Mouse (Mus musculus): ENCODE results near the gene Trmu. TPM values are rescaled to one million over a fixed set of nuclear protein-coding genes. Genes with fewer than 3 reads are reported as not detected.

Trmu gene
- polyA plus RNA-seq, 2 experiments = 12.7 to 15.2 TPM

DNA sequence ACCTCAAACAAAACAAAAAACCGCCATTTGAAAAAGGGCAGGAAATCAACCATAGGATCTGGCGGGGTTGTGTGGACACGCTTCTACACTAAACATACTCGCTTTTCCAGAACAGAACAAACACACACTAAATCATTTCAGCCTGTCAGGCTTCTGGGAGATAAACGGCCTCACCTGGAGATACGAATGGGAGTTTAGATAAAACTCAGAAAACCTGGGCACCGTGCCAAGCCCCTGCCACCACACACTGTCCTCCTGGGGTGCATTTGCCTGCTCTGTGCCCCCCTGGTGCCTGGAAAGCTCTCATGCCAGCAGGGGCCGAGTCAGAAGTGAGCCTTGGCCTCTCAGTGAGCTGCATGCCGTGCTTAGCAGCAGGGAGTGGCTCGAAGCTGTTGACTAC is 30.8 kb downstream of the Trmu start:
- Histone ChIP-seq H3K36me3 (replicated peaks; ENCODE audit: control insufficient read depth, insufficient read depth, low read depth) (no peaks in the 10 kb centered on the region), H3K27ac (no peak overlapping the region), H3K4me3 (ENCODE audit: insufficient read depth in 1 of 2, low read depth in 2 of 2, low read length in 2 of 2) (no peak overlapping the region), H3K9me3 (ENCODE audit: control insufficient read depth, low read length) (no peaks in the 10 kb centered on the region), H3K27me3 (ENCODE audit: control insufficient read depth, insufficient read depth, low read length) (no peaks in the 10 kb centered on the region), H3K4me1 (replicated peaks; ENCODE audit: control insufficient read depth in 2 of 2, insufficient read depth in 2 of 2, low read length in 1 of 2) (no peaks in the 10 kb centered on the region), H3K9ac (replicated peaks) (no peak overlapping the region), H3K4me2 (ENCODE audit: low read depth) (no peak overlapping the region)
- ATAC-seq (ENCODE audit: insufficient read depth) = no peak
- WGBS (ENCODE audit: insufficient replicate concordance) = 49% methylated on average over 10 of the region's 10 CpGs
- TF ChIP-seq CTCF (IDR thresholded peaks at IDR 0.05; ENCODE audit: low read depth) = no peak
- no peak for TF ChIP-seq EP300 (IDR thresholded peaks at IDR 0.05; ENCODE audit: low read depth)
- no peak for DNase-seq (ENCODE audit: low read depth in 3 of 3, low spot score in 3 of 3)

DNA sequence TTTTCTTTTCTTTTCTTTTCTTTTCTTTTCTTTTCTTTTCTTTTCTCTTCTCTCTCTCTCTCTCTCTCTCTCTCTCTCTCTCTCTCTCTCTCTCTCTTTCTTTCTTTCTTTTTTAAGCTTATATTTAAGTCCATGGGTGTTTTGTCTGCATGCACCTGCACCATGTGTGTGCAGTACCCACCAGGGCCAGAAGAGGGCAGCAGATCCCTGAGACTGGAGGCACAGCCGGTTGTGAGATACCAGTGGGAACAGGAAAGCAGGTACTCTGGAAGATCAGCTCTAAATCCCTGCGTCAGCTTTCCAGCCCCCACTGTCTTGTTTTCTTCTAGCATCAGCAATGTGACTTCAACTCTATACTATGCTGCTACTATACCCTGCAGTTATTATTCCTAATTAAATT is 34.5 kb downstream of the Trmu start:
- TF ChIP-seq CTCF (IDR thresholded peaks at IDR 0.05; ENCODE audit: low read depth) (peak; percentile 93), EP300 (IDR thresholded peaks at IDR 0.05; ENCODE audit: low read depth) (no peak)
- Histone ChIP-seq H3K4me1 (replicated peaks; ENCODE audit: control insufficient read depth in 2 of 2, insufficient read depth in 2 of 2, low read length in 1 of 2) (no peaks in the 10 kb centered on the region), H3K9me3 (ENCODE audit: control insufficient read depth, low read length) (no peaks in the 10 kb centered on the region), H3K9ac (replicated peaks) (no peak overlapping the region), H3K27me3 (ENCODE audit: control insufficient read depth, insufficient read depth, low read length) (no peaks in the 10 kb centered on the region), H3K27ac (no peak overlapping the region), H3K4me3 (ENCODE audit: insufficient read depth in 1 of 2, low read depth in 2 of 2, low read length in 2 of 2) (no peak overlapping the region), H3K36me3 (replicated peaks; ENCODE audit: control insufficient read depth, insufficient read depth, low read depth) (no peaks in the 10 kb centered on the region), H3K4me2 (ENCODE audit: low read depth) (no peak overlapping the region)
- WGBS (ENCODE audit: insufficient replicate concordance) = 18% methylated on average over 2 of the region's 2 CpGs
- ATAC-seq (ENCODE audit: insufficient read depth) = no peak
- DNase-seq (ENCODE audit: low read depth in 3 of 3, low spot score in 3 of 3) = peak; percentile 20 to 36 (median 20)

DNA sequence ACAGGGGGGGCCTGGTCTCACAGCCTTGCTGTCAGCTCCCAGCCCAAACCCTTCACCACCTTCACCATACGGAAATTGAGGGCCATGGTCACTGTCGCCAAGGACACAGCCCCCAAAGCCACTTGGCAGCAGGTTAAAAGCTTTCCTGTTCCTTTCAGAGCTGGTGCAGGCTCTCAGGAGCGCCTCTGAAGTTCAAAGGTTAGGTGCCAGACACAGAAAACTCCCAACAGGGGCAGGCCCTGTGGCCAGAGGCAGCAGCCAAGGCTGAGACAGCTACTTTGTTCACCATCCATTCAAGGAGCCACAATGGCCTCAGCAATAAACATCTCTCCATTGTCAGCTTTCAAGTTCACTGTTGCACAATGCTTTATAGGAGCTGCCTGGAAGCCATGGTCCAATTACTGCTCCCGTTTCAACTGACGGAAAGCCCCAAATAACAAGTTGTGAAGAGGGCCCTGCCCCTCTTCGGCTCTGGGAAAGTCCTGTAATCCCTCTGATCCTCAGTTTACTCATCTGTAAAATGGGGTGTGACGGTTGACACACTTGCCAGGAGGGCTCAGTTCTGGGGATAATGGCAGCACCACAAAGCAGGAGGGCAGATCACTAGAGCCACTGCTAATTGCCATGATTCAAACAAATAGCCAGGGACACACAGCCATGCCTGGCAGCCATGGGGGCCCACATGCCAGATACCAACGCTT is 40.2 kb downstream of the Trmu start:
- Histone ChIP-seq H3K4me2 (ENCODE audit: low read depth) (no peak overlapping the region), H3K36me3 (replicated peaks; ENCODE audit: control insufficient read depth, insufficient read depth, low read depth) (no peaks in the 10 kb centered on the region), H3K9me3 (ENCODE audit: control insufficient read depth, low read length) (no peaks in the 10 kb centered on the region), H3K9ac (replicated peaks) (no peak overlapping the region), H3K4me1 (replicated peaks; ENCODE audit: control insufficient read depth in 2 of 2, insufficient read depth in 2 of 2, low read length in 1 of 2) (no peaks in the 10 kb centered on the region), H3K4me3 (ENCODE audit: insufficient read depth in 1 of 2, low read depth in 2 of 2, low read length in 2 of 2) (no peak overlapping the region), H3K27me3 (ENCODE audit: control insufficient read depth, insufficient read depth, low read length) (no peaks in the 10 kb centered on the region), H3K27ac (no peak overlapping the region)
- ATAC-seq (ENCODE audit: insufficient read depth) (no peak), DNase-seq (ENCODE audit: low read depth in 3 of 3, low spot score in 3 of 3) (no peak)
- TF ChIP-seq CTCF (IDR thresholded peaks at IDR 0.05; ENCODE audit: low read depth) = no peak
- TF ChIP-seq EP300 (IDR thresholded peaks at IDR 0.05; ENCODE audit: low read depth) = no peak
- 54% methylated on average over 8 of the region's 8 CpGs for WGBS (ENCODE audit: insufficient replicate concordance)

DNA sequence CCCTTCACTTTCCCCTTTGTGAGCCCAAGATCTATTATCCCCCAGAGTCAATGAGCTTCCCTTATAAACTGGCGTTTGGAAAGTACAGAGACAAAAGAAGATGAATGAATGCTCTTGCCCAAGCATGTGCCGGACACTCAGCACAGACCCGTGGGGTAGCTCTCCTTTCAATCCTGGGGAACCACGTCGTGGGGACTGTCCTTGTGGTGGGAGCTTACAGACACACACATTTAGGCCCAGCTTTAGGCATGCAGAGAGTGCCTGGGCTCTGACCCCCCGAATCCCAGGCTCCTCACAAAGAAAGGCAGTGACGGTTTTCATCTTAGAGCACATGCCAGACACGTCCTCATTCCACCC is 40.8 kb downstream of the Trmu start:
- Histone ChIP-seq H3K9me3 (ENCODE audit: control insufficient read depth, low read length) (no peaks in the 10 kb centered on the region), H3K27ac (no peak overlapping the region), H3K36me3 (replicated peaks; ENCODE audit: control insufficient read depth, insufficient read depth, low read depth) (no peaks in the 10 kb centered on the region), H3K9ac (replicated peaks) (no peak overlapping the region), H3K4me2 (ENCODE audit: low read depth) (no peak overlapping the region), H3K4me1 (replicated peaks; ENCODE audit: control insufficient read depth in 2 of 2, insufficient read depth in 2 of 2, low read length in 1 of 2) (no peaks in the 10 kb centered on the region), H3K4me3 (ENCODE audit: insufficient read depth in 1 of 2, low read depth in 2 of 2, low read length in 2 of 2) (no peak overlapping the region), H3K27me3 (ENCODE audit: control insufficient read depth, insufficient read depth, low read length) (no peaks in the 10 kb centered on the region)
- DNase-seq (ENCODE audit: low read depth in 3 of 3, low spot score in 3 of 3) (no peak), ATAC-seq (ENCODE audit: insufficient read depth) (no peak)
- 62% methylated on average over 8 of the region's 8 CpGs for WGBS (ENCODE audit: insufficient replicate concordance)
- TF ChIP-seq EP300 (IDR thresholded peaks at IDR 0.05; ENCODE audit: low read depth) (no peak), CTCF (IDR thresholded peaks at IDR 0.05; ENCODE audit: low read depth) (no peak)

DNA sequence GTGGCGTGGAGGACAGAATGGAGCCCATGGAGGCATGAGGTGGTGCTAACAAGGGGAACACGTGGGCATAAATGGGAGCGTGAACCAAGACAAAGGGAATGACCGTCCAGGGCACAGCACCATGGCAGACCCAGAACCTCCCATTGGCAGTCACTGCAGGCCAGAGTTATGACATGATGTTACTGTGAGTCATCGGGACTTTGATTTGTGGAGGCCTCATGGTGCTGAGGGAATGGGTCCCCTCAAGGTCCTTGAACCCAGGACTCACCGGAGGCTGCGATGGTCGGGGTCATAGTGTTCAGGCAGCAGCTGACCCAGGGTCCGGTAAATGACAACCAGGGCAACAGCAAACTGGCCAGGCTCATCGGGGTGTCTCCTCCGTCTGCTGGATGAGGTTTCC is 42.7 kb downstream of the Trmu start:
- H3K4me1 ChIP-seq (replicated peaks; ENCODE audit: control insufficient read depth in 2 of 2, insufficient read depth in 2 of 2, low read length in 1 of 2) = no peaks in the 10 kb centered on the region
- ATAC-seq (ENCODE audit: insufficient read depth) (no peak), DNase-seq (ENCODE audit: low read depth in 3 of 3, low spot score in 3 of 3) (no peak)
- TF ChIP-seq EP300 (IDR thresholded peaks at IDR 0.05; ENCODE audit: low read depth) (no peak), CTCF (IDR thresholded peaks at IDR 0.05; ENCODE audit: low read depth) (no peak)
- 74% methylated on average over 11 of the region's 11 CpGs for WGBS (ENCODE audit: insufficient replicate concordance)
- no peaks in the 10 kb centered on the region for H3K27me3 ChIP-seq (ENCODE audit: control insufficient read depth, insufficient read depth, low read length)
- no peak overlapping the region for H3K4me3 ChIP-seq (ENCODE audit: insufficient read depth in 1 of 2, low read depth in 2 of 2, low read length in 2 of 2)
- H3K9ac ChIP-seq (replicated peaks) = no peak overlapping the region
- H3K27ac ChIP-seq = no peak overlapping the region
- H3K36me3 ChIP-seq (replicated peaks; ENCODE audit: control insufficient read depth, insufficient read depth, low read depth) = no peaks in the 10 kb centered on the region
- no peaks in the 10 kb centered on the region for H3K9me3 ChIP-seq (ENCODE audit: control insufficient read depth, low read length)
- H3K4me2 ChIP-seq (ENCODE audit: low read depth) = no peak overlapping the region
